Mouse (Mus musculus): Measurements from ENCODE around the gene Capn1. TPM values are rescaled to one million over a fixed set of nuclear protein-coding genes. Genes with fewer than 3 reads are reported as not detected.

Capn1 gene
- total and polyA plus RNA-seq, 3 experiments = 42.5 to 75.2 TPM; not detected in 1

- H3K27me3 ChIP-seq (ENCODE audit: control insufficient read depth in 1 of 2, insufficient read depth in 2 of 2, low read length in 2 of 2) = no peaks in the 10 kb centered on the region; a peak in 1 of 4 replicates
- no peak overlapping the region for H3K9ac ChIP-seq (ENCODE audit: control insufficient read depth, low read depth, low read length, poor library complexity, severe bottlenecking)
- peaks cover 4 to 8% of the 10 kb centered on the region in 2 experiments; a peak in 3 of 4 replicates for H3K4me1 ChIP-seq (ENCODE audit: control insufficient read depth in 1 of 2, insufficient read depth in 2 of 2, low read length in 2 of 2)
- no peak overlapping the region for H3K4me3 ChIP-seq (ENCODE audit: control insufficient read depth in 1 of 2, insufficient read depth in 1 of 2, low read depth in 2 of 2, low read length in 2 of 2)
- H3K27ac ChIP-seq (ENCODE audit: control insufficient read depth, low read depth, low read length) = no peak overlapping the region
- TF ChIP-seq POLR2A (IDR thresholded peaks at IDR 0.05; ENCODE audit: control insufficient read depth in 1 of 2, insufficient read depth in 1 of 2, low read depth in 1 of 2, low read length in 2 of 2, poor library complexity in 1 of 2) = no peak
- no peak for TF ChIP-seq NELFE (IDR thresholded peaks at IDR 0.05; ENCODE audit: low read depth, low read length)
- TF ChIP-seq ELF1 (IDR thresholded peaks at IDR 0.05; ENCODE audit: low read depth, low read length) = no peak
- TF ChIP-seq TBP (IDR thresholded peaks at IDR 0.05; ENCODE audit: low read depth, low read length) = no peak
- no peak for TF ChIP-seq ZC3H11A (IDR thresholded peaks at IDR 0.05; ENCODE audit: low read depth, low read length)
- TF ChIP-seq SIN3A (IDR thresholded peaks at IDR 0.05; ENCODE audit: low read length) = no peak
- no peak for TF ChIP-seq MEF2A (IDR thresholded peaks at IDR 0.05; ENCODE audit: extremely low read depth, insufficient replicate concordance, low read depth, low read length, poor library complexity, severe bottlenecking)
- no peak for TF ChIP-seq MYC (IDR thresholded peaks at IDR 0.05; ENCODE audit: low read depth, low read length)
- peak; percentile 28; the same call in 1 of the 2 replicates for TF ChIP-seq SMC3 (IDR thresholded peaks at IDR 0.05; ENCODE audit: low read depth, low read length)
- TF ChIP-seq MAZ (IDR thresholded peaks at IDR 0.05; ENCODE audit: low read depth, low read length) = no peak
- peak in 2 of 3 experiments; percentile 10 to 14; a peak in 2 of 6 replicates for TF ChIP-seq CTCF (IDR thresholded peaks at IDR 0.05 in 2 of 3, conservative IDR thresholded peaks at IDR 0.05 in 1 of 3; ENCODE audit: control insufficient read depth in 1 of 3, insufficient read depth in 1 of 3, low read depth in 2 of 3, low read length in 3 of 3, poor library complexity in 1 of 3, severe bottlenecking in 1 of 3)
- H3K36me3 ChIP-seq (ENCODE audit: control insufficient read depth in 1 of 2, insufficient read depth in 2 of 2, low read length in 2 of 2) = peaks cover 0 to 12% of the 10 kb centered on the region in 2 experiments; a peak in 2 of 4 replicates
- H3K9me3 ChIP-seq (replicated peaks; ENCODE audit: insufficient read depth, low read length) = no peaks in the 10 kb centered on the region
- H3K79me2 ChIP-seq (ENCODE audit: control insufficient read depth, insufficient read depth, low read length, poor library complexity) = peaks cover 1% of the 10 kb centered on the region
- DNase-seq (ENCODE audit: low read depth, low spot score) = no peak
Observed at GRCm38 (mm10) chr19:6020276-6020675, 4.6 kb upstream of the Capn1 start.

- H3K9me3 ChIP-seq (replicated peaks; ENCODE audit: insufficient read depth, low read length) = no peaks in the 10 kb centered on the region
- peaks cover 4 to 16% of the 10 kb centered on the region in 2 experiments; a peak in 3 of 4 replicates for H3K4me1 ChIP-seq (ENCODE audit: control insufficient read depth in 1 of 2, insufficient read depth in 2 of 2, low read length in 2 of 2)
- peak overlapping the region; percentile 51 for H3K9ac ChIP-seq (ENCODE audit: control insufficient read depth, low read depth, low read length, poor library complexity, severe bottlenecking)
- peaks cover 0 to 15% of the 10 kb centered on the region in 2 experiments; a peak in 2 of 4 replicates for H3K36me3 ChIP-seq (ENCODE audit: control insufficient read depth in 1 of 2, insufficient read depth in 2 of 2, low read length in 2 of 2)
- H3K79me2 ChIP-seq (ENCODE audit: control insufficient read depth, insufficient read depth, low read length, poor library complexity) = peaks cover 10% of the 10 kb centered on the region
- H3K27me3 ChIP-seq (ENCODE audit: control insufficient read depth in 1 of 2, insufficient read depth in 2 of 2, low read length in 2 of 2) = no peaks in the 10 kb centered on the region
- peak overlapping the region; percentile 40 to 48 for H3K4me3 ChIP-seq (ENCODE audit: control insufficient read depth in 1 of 2, insufficient read depth in 1 of 2, low read depth in 2 of 2, low read length in 2 of 2)
- peak overlapping the region; percentile 58 for H3K27ac ChIP-seq (ENCODE audit: control insufficient read depth, low read depth, low read length)
- peak; percentile 93 for DNase-seq (ENCODE audit: low read depth, low spot score)
- TF ChIP-seq USF2 (IDR thresholded peaks at IDR 0.05; ENCODE audit: borderline replicate concordance in 1 of 2, insufficient read depth in 1 of 2, low read depth in 1 of 2, low read length in 2 of 2) (no peak), UBTF (IDR thresholded peaks at IDR 0.05; ENCODE audit: borderline replicate concordance, insufficient read depth, low read depth, low read length) (no peak), GABPA (IDR thresholded peaks at IDR 0.05; ENCODE audit: low read depth, low read length) (no peak), SIN3A (IDR thresholded peaks at IDR 0.05; ENCODE audit: low read length) (peak; percentile 91), ZKSCAN1 (IDR thresholded peaks at IDR 0.05; ENCODE audit: low read depth, low read length) (no peak), SMC3 (IDR thresholded peaks at IDR 0.05; ENCODE audit: low read depth, low read length) (peak; percentile 92), MXI1 (IDR thresholded peaks at IDR 0.05; ENCODE audit: low read depth, low read length) (peak; percentile 96), CHD2 (IDR thresholded peaks at IDR 0.05; ENCODE audit: low read length) (no peak), ZMIZ1 (IDR thresholded peaks at IDR 0.05; ENCODE audit: low read depth, low read length) (no peak), CTCF (IDR thresholded peaks at IDR 0.05 in 2 of 3, conservative IDR thresholded peaks at IDR 0.05 in 1 of 3; ENCODE audit: control insufficient read depth in 1 of 3, insufficient read depth in 1 of 3, low read depth in 2 of 3, low read length in 3 of 3, poor library complexity in 1 of 3, severe bottlenecking in 1 of 3) (peak; percentile 91 to 97 (median 93)), POLR2AphosphoS5 (IDR thresholded peaks at IDR 0.05; ENCODE audit: borderline replicate concordance, low read depth, low read length) (no peak), ETS1 (IDR thresholded peaks at IDR 0.05; ENCODE audit: low read depth, low read length) (no peak), EP300 (IDR thresholded peaks at IDR 0.05; ENCODE audit: low read depth in 1 of 2, low read length in 2 of 2) (no peak), TBP (IDR thresholded peaks at IDR 0.05; ENCODE audit: low read depth, low read length) (peak; percentile 69), ZC3H11A (IDR thresholded peaks at IDR 0.05; ENCODE audit: low read depth, low read length) (peak; percentile 82), RAD21 (IDR thresholded peaks at IDR 0.05; ENCODE audit: low read depth, low read length) (peak; percentile 91), MYB (IDR thresholded peaks at IDR 0.05; ENCODE audit: low read depth, low read length) (no peak), POLR2A (IDR thresholded peaks at IDR 0.05; ENCODE audit: control insufficient read depth in 1 of 2, insufficient read depth in 1 of 2, low read depth in 1 of 2, low read length in 2 of 2, poor library complexity in 1 of 2) (peak; percentile 30 to 71; a peak in 2 of 4 replicates), HCFC1 (IDR thresholded peaks at IDR 0.05; ENCODE audit: low read depth, low read length) (peak; percentile 45; the same call in 1 of the 2 replicates), E2F4 (IDR thresholded peaks at IDR 0.05; ENCODE audit: borderline replicate concordance, low read depth, low read length) (no peak), POLR2AphosphoS2 (IDR thresholded peaks at IDR 0.05; ENCODE audit: low read length) (no peak)
Observed at GRCm38 (mm10) chr19:6018142-6019089, 2.7 kb upstream of the Capn1 start.

Measured in MEL (cell line).